Mouse (Mus musculus) midbrain, embryonic 16.5 days (tissue): ENCODE results near the gene Plekhg4. TPM values are rescaled to one million over a fixed set of nuclear protein-coding genes. Genes with fewer than 3 reads are reported as not detected.

Experiments used
- ATAC-seq: fragments of 200-750 bp; cut with Nextera tagmentation; 2 replicates; pipeline ENCODE4 v1.8.0; 2017; ENCODE audit warnings: moderate TSS enrichment
- H3K27ac ChIP-seq: fragments of 300-500 bp; sonication (generic); 2 replicates; pipeline ENCODE4 v1.5.1; 2014; ENCODE audit warnings: mild to moderate bottlenecking, low read length, mixed read lengths
- H3K27me3 ChIP-seq: fragments of 300-500 bp; sonication (generic); 2 replicates; pipeline ENCODE4 v1.6.1; 2014; ENCODE audit warnings: low read depth, low read length, mixed read lengths; ENCODE audit not compliant: control insufficient read depth, insufficient read depth
- H3K36me3 ChIP-seq: fragments of 300-500 bp; sonication (generic); 2 replicates; pipeline ENCODE4 v1.6.1; 2014; ENCODE audit warnings: mild to moderate bottlenecking, low read length, moderate library complexity, mixed read lengths; ENCODE audit not compliant: control insufficient read depth, insufficient read depth
- H3K4me1 ChIP-seq: fragments of 300-500 bp; sonication (generic); 2 replicates; pipeline ENCODE4 v1.6.1; 2014; ENCODE audit warnings: mild to moderate bottlenecking, low read length, mixed read lengths; ENCODE audit not compliant: control insufficient read depth, insufficient read depth
- H3K4me2 ChIP-seq: fragments of 300-500 bp; sonication (generic); 2 replicates; pipeline ENCODE4 v1.6.1; 2014; ENCODE audit warnings: mild to moderate bottlenecking, low read length, mixed read lengths
- H3K4me3 ChIP-seq: fragments of 300-500 bp; sonication (generic); 2 replicates; pipeline ENCODE4 v1.5.1; 2014; ENCODE audit warnings: low read depth, mild to moderate bottlenecking, low read length, moderate library complexity, mixed read lengths
- H3K9ac ChIP-seq: fragments of 300-500 bp; sonication (generic); 2 replicates; pipeline ENCODE4 v1.6.1; 2014; ENCODE audit warnings: low read depth, low read length, mixed read lengths
- H3K9me3 ChIP-seq: fragments of 300-500 bp; sonication (generic); replicated peaks from 2 replicates; pipeline ENCODE4 v1.6.1; 2014; ENCODE audit warnings: mild to moderate bottlenecking, low read length, mixed read lengths; ENCODE audit not compliant: control insufficient read depth, poor library complexity, severe bottlenecking
- WGBS: fragments of 180-500 bp; shearing (Covaris S2); extraction: QIAGEN DNeasy Blood & Tissue Kit; methylation state at CpG from one replicate; pipeline ENCODE4 v1.1.7; 2014; 5-methylcytosine and 5-hydroxymethylcytosine counted together
- polyA plus RNA-seq: library from polyadenylated mRNA; unstranded; fragments of >200 nt; fragmentation: Nextera tagmentation; extraction: Ambion mirVana; gene quantifications from 2 replicates; pipeline ENCODE4 v1.2.1, GENCODE M21; 2015

Gene Plekhg4
- polyA plus RNA-seq, result 2.4 and 2.7 TPM in 2 replicates

DNA sequence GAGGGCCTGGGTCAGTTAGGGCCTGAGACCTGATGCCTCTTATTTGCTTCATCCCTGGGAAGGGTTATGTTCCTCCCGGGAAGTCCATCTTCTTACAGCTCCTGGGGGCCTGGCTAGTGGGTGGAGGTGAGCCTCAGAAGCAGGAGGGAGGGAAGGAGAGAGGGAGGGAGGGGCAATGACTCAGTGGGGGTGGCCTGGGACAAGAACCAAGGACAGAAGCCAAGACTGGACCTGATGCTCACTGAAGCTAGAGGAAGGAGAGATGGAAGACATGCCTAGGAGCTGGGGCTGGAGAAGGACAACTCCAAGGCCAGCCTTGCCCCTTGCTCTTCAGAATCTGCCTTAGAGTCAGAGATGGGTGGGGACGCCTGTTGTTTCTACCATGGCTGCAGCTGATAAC is at the start of gene Plekhg4:
Gene Plekhg4, plus strand, starts transcription at position 243 of the 400 bp plus-strand sequence.
- no peak within 1 kb of the TSS for H3K27ac ChIP-seq
- H3K4me2 ChIP-seq, result no peak within 1 kb of the TSS
- WGBS, result 64% methylated on average over 2 of the region's 2 CpGs
- H3K36me3 ChIP-seq, result 0 out of 2 replicates have a peak, but pooled peaks cover 4% of the 10 kb centered on the region
- H3K9ac ChIP-seq, result no peak within 1 kb of the TSS
- no peaks in the 10 kb centered on the region for H3K27me3 ChIP-seq
- peaks cover 3% of the 10 kb centered on the region for H3K9me3 ChIP-seq
- ATAC-seq, result no peak
- no peak within 1 kb of the TSS for H3K4me3 ChIP-seq
- H3K4me1 ChIP-seq, result peaks cover 6% of the 10 kb centered on the region; the same call in 1 of the 2 replicates

DNA sequence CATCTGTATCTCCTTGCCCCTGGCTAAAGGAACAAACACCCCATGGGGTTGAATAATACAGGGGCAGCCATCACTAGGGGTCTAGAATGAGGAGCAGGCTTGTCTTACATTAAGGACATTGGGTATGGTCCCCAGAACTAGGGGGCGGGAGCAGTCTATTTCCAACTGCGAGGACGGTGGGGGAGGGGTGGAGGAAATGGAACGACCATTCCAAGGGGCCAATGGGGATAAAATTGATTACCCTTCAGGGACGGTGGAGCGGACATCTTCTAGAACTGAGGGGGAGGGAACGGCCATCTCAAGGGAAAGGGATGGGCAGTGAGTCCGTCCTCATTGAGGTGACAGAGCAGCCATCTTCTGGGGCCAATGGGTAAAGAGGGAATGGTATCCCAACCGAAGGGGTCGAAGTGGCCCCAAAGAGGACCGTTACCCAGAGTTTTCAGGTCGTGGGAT is 47.4 kb upstream of the Plekhg4 start:
- Histone ChIP-seq H3K27me3 (no peaks in the 10 kb centered on the region), H3K4me1 (peaks cover 17% of the 10 kb centered on the region), H3K4me3 (peak overlapping the region; percentile 66), H3K4me2 (peak overlapping the region; percentile 79), H3K27ac (peak overlapping the region; percentile 82), H3K9ac (peak overlapping the region; percentile 88), H3K9me3 (no peaks in the 10 kb centered on the region), H3K36me3 (peaks cover 20% of the 10 kb centered on the region)
- WGBS, result 0% methylated on average over 12 of the region's 12 CpGs
- ATAC-seq, result peak; percentile 68

DNA sequence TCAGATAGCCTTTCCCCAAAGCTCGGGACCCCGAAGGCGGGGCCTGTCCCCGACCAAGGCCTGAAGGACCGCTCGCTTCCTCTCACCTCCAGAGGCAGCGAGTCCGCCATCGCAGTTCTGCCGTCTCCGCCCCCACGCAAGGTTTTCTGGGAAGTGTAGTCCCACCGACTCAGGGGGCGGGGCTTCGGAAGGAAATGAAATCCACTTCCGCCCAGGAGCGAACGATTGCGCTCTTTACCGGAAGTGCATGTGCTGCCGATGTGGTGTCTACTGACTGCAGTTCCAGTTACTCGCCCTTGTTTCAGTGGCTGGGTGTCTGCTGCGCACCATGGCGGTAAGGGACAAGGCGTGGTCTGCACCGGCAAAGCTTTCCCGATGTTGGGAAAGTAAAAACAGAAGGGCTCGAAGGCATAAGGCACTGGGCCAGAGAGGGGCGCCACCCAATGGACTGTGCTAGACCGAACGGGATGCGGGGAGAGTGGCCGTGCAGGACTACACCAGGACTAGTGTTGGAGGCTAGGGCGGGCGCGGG is 46.9 kb upstream of the Plekhg4 start, which contains the start of the genes Lrrc29 and Tmem208:
Gene Lrrc29, minus strand, starts transcription at position 138 of the 532 bp plus-strand sequence.
Gene Tmem208, plus strand, starts transcription at position 214 of the 532 bp plus-strand sequence.
- Histone ChIP-seq H3K9me3 (no peaks in the 10 kb centered on the region), H3K36me3 (peaks cover 25% of the 10 kb centered on the region), H3K4me2 (peak within 1 kb of the TSS; percentile 79), H3K9ac (peak within 1 kb of the TSS; percentile 88), H3K4me3 (peak within 1 kb of the TSS; percentile 66), H3K27me3 (no peaks in the 10 kb centered on the region), H3K4me1 (peaks cover 17% of the 10 kb centered on the region), H3K27ac (peak within 1 kb of the TSS; percentile 82)
- peak; percentile 90 for ATAC-seq
- WGBS, result under 1% methylated on average over 36 of the region's 36 CpGs

DNA sequence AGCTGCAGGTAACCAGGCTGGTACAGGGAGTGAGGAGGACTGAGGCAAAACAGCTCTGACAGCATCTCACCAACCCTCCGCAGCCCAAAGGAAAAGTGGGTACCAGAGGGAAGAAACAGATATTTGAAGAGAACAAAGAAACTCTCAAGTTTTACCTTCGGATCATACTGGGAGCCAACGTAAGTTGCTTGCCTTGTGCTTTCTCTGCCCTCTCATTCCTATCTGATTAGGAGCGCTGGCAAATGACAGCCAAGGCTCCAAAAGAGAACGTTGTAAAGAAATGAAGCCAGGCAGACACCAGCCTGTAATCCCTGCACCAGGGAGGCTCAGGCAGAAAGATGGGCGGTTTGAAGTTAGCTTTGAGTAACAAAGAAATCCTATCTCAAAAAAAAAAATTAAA is 46.1 kb upstream of the Plekhg4 start:
- Histone ChIP-seq H3K4me1 (peaks cover 17% of the 10 kb centered on the region), H3K27me3 (no peaks in the 10 kb centered on the region), H3K9me3 (no peaks in the 10 kb centered on the region), H3K9ac (peak overlapping the region; percentile 68), H3K27ac (no peak overlapping the region), H3K4me3 (peak overlapping the region; percentile 66), H3K36me3 (peaks cover 33% of the 10 kb centered on the region), H3K4me2 (peak overlapping the region; percentile 60)
- WGBS, result 43% methylated on average over 6 of the region's 6 CpGs
- ATAC-seq, result no peak

DNA sequence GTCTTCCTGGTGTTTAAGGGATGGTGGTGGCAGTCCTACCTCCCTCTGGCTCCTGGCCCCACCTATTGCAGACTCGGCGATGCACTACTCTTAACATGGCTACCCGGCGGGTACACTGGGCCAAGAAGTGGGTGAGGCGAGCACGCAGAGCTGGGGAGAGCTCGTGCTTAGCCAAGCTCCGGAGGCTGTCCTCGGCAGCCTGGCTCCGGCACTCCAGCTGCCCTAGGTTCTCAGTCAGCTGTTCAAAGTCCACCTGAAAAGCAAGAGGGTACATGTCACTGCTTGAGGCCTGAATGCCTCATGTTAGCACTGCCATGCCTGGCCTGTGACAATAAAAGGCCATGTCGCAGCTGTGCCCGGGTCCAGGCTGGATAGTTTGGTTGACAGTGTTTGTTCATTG is 42.7 kb upstream of the Plekhg4 start:
- Histone ChIP-seq H3K9ac (no peak overlapping the region), H3K9me3 (no peaks in the 10 kb centered on the region), H3K4me3 (no peak overlapping the region), H3K36me3 (peaks cover 39% of the 10 kb centered on the region), H3K27me3 (no peaks in the 10 kb centered on the region), H3K4me1 (peaks cover 10% of the 10 kb centered on the region), H3K27ac (no peak overlapping the region), H3K4me2 (no peak overlapping the region)
- WGBS, result 94% methylated on average over 12 of the region's 12 CpGs
- no peak for ATAC-seq

DNA sequence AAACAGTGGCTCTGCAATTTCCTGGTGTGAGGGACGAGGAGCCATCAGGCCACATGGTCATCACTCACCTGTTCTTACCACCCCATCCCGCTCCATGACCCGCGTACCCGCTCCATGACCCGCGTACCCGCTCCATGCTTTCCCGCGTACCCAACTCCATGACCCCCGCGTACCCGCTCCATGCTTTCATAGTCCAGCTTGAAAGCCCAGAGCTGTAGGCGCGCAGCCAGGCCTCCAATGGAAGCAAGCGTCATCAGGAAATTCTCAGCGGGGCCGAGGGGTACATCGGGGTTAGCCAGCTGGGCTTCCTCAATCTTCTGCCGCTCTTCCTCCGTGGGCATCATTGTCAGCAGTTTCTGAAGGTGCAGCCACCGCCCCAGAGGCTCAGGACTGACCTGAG is 41.6 kb upstream of the Plekhg4 start:
- no peak for ATAC-seq
- no peaks in the 10 kb centered on the region for H3K27me3 ChIP-seq
- H3K4me3 ChIP-seq, result no peak overlapping the region
- WGBS, result 96% methylated on average over 22 of the region's 22 CpGs
- no peak overlapping the region for H3K9ac ChIP-seq
- H3K9me3 ChIP-seq, result no peaks in the 10 kb centered on the region
- no peak overlapping the region for H3K4me2 ChIP-seq
- no peak overlapping the region for H3K27ac ChIP-seq
- H3K36me3 ChIP-seq, result peaks cover 39% of the 10 kb centered on the region
- peaks cover 7% of the 10 kb centered on the region for H3K4me1 ChIP-seq

DNA sequence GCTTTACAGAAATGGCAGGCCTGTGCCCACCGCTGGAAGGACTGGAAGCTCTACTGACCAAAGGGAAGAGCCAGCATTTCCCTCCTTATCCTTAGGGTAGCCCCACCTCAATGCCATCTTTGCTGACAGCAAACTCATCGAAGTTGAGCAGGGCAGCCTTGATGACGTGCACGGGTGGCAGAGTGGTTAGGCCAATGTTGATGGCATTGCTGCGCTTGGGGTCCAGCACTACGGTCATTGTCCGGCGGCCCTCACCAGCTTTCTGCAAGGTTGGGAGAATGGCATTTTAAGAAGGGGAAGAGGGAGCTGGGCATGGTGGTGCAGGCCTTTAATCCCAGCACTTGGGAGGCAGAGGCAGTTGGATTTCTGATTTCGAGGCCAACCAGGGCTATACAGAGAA is 41.1 kb upstream of the Plekhg4 start:
- no peak for ATAC-seq
- H3K4me2 ChIP-seq, result no peak overlapping the region
- H3K4me1 ChIP-seq, result peaks cover 7% of the 10 kb centered on the region
- H3K27ac ChIP-seq, result no peak overlapping the region
- H3K27me3 ChIP-seq, result no peaks in the 10 kb centered on the region
- no peak overlapping the region for H3K9ac ChIP-seq
- H3K9me3 ChIP-seq, result no peaks in the 10 kb centered on the region
- H3K36me3 ChIP-seq, result peaks cover 39% of the 10 kb centered on the region
- 93% methylated on average over 9 of the region's 9 CpGs for WGBS
- H3K4me3 ChIP-seq, result no peak overlapping the region

DNA sequence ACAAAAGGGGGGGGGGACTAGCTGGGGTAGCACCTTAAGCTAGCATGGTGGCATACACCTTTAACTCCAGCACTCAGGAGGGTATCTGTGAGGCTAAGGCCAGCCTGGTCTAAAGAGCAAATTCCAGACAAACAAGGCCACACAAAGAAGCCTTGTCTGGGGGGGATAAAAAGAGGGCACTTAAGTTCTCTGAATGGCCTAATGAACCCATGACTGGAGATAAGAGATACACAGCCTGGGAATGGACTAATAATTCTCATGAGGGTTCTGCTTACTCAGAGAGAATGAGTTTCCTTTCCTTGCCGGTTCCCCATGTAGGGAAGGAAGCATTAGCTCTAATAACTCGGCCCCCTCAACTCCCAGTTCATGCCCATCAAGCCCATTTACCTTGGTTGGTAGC is 40.6 kb upstream of the Plekhg4 start:
- no peaks in the 10 kb centered on the region for H3K27me3 ChIP-seq
- H3K36me3 ChIP-seq, result peaks cover 39% of the 10 kb centered on the region
- H3K4me3 ChIP-seq, result no peak overlapping the region
- no peaks in the 10 kb centered on the region for H3K9me3 ChIP-seq
- ATAC-seq, result no peak
- H3K4me2 ChIP-seq, result no peak overlapping the region
- H3K4me1 ChIP-seq, result peaks cover under 1% of the 10 kb centered on the region
- no peak overlapping the region for H3K9ac ChIP-seq
- H3K27ac ChIP-seq, result no peak overlapping the region
- 69% methylated on average over 2 of the region's 2 CpGs for whole genome bisulfite sequencing

DNA sequence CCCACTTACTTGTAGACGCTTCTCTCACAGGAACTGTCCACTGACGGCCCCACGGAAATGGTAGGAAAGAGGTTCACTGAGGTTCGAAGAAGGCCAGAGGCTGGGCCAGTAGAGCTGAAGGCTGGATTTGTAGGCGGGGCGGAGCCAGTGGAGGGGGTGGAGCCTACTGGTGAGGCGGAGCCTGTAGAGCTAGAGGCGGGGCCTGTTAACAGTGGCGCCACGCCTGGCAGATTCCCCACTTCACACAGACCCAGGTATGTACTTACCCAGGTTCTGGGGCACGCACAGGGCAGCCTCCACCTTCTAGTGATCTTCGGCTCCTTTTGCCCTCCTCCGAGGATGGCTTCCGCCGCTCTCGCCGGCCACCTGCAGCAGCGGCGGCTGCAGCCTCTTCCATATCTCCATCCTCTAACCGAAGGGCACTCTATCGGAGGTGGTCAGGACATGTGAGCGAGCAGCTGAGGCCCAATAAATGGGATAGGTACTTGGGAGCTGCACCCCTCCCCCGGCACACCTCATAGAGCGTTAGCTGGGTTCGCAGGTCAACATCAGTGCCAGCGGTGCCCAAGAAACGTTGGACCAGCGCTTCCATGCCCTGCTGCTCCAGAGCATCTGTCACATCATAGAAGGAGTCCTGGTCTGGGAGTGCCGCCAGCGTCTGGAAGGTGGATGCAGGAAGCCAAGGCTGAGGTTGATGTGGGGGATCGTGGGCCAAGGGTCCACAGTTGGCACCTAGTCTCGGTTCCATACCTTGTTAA is 36.5 kb upstream of the Plekhg4 start:
- Histone ChIP-seq H3K4me1 (no peaks in the 10 kb centered on the region), H3K9me3 (no peaks in the 10 kb centered on the region), H3K4me2 (peak overlapping the region; percentile 34), H3K9ac (peak overlapping the region; percentile 38; the same call in 1 of the 2 replicates), H3K36me3 (peaks cover 10% of the 10 kb centered on the region), H3K27ac (no peak overlapping the region), H3K27me3 (no peaks in the 10 kb centered on the region), H3K4me3 (peak overlapping the region; percentile 16)
- WGBS, result 50% methylated on average over 32 of the region's 32 CpGs
- ATAC-seq, result peak; percentile 31
